Mouse (Mus musculus) lung, adult 2 months (tissue): ENCODE measurements around the gene Tk1. TPM values are rescaled to one million over a fixed set of nuclear protein-coding genes. Genes with fewer than 3 reads are reported as not detected.

Experiments
- DNase-seq: peaks from one replicate; pipeline ENCODE4 v3.0.0; 2022
- H3K4me1 ChIP-seq: fragments of 200-500 bp; 2 replicates; pipeline ENCODE4 v1.6.1; 2011; ENCODE audit warnings: low read length; ENCODE audit not compliant: control insufficient read depth, insufficient read depth
- H3K4me3 ChIP-seq: fragments of 200-500 bp; replicated peaks from 2 replicates; pipeline ENCODE3; 2011; ENCODE audit warnings: low read depth, mild to moderate bottlenecking, control low read depth, low read length; ENCODE audit errors: extremely low read depth
- CTCF ChIP-seq: fragments of 200-500 bp; IDR thresholded peaks from 2 replicates; pipeline ENCODE4 v1.5.1; 2011; ENCODE audit warnings: mild to moderate bottlenecking, low read length, control low read depth; ENCODE audit not compliant: insufficient read depth
- POLR2A ChIP-seq: fragments of 200-500 bp; IDR thresholded peaks from 2 replicates; pipeline ENCODE4 v1.6.1; 2011; ENCODE audit warnings: low read depth, mild to moderate bottlenecking, control low read depth, low read length, borderline replicate concordance; ENCODE audit errors: extremely low read depth
- WGBS: fragments of 180-500 bp; shearing (Covaris S2); methylation state at CpG from one replicate; pipeline ENCODE4 v1.1.7; 2018; 5-methylcytosine and 5-hydroxymethylcytosine counted together
- polyA plus RNA-seq: library from polyadenylated mRNA; depleted of rRNA; stranded (reverse); fragments of >200 nt; gene quantifications from 2 replicates; pipeline ENCODE4 v1.2.3, GENCODE M21; 2012; rRNA removed

Gene Tk1
- polyA plus RNA-seq, 1 experiment: 11.5 TPM

DNA sequence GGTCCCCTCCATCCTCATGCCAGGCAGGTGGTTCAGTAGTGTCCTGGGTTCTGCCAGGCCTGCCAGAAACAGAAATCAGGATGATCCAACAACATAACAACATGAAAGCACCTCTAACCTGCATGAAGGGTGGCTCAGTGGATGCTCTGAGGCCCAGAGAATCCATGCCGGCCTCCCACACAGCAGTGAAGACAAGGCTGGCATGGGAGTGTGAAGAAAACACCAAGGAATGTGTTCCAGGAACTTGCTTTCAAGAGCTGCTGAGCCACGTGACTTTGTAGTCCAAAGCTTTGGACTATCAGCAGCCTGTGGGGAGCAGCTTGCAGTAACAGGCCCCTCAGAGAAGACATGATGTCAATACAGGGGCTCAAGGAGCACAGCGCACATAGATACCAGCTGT, 59.6 kb downstream of the Tk1 start:
- TF ChIP-seq POLR2A (no peak), CTCF (no peak)
- DNase-seq: no peak
- Histone ChIP-seq H3K4me3 (no peak overlapping the region), H3K4me1 (peaks cover 6% of the 10 kb centered on the region; the same call in 1 of the 2 replicates)
- 76% methylated on average over 3 of the region's 3 CpGs for WGBS

Other genes starting within 250 kb of the Tk1 start
- 21.3 and 22.4 TPM in 2 replicates for gene Tnrc6c, start 171.8 kb downstream of the Tk1 start, polyA plus RNA-seq
- 12.0 and 12.8 TPM in 2 replicates for gene Tmc8, start 44.0 kb downstream of the Tk1 start, polyA plus RNA-seq
- 55.7 and 56.0 TPM in 2 replicates for gene Tmc6, start 43.9 kb downstream of the Tk1 start, polyA plus RNA-seq
- gene 6030468B19Rik, start 28.4 kb downstream of the Tk1 start, polyA plus RNA-seq: 0.18 and 0.33 TPM in 2 replicates
- 0.06 TPM in 1 of 2 replicates, not detected in the other for gene Gm20708, start 16.4 kb downstream of the Tk1 start, polyA plus RNA-seq
- 180 and 191 TPM in 2 replicates for gene Syngr2, start 16.4 kb downstream of the Tk1 start, polyA plus RNA-seq
- gene Afmid, start 168 bp downstream of the Tk1 start, polyA plus RNA-seq: 4.3 and 6.0 TPM in 2 replicates
- 1.4 and 2.5 TPM in 2 replicates for gene Birc5, start 23.2 kb upstream of the Tk1 start, polyA plus RNA-seq
- not detected in 2 replicates for gene Tmem235, start 34.7 kb upstream of the Tk1 start, polyA plus RNA-seq
- 11.7 and 15.5 TPM in 2 replicates for gene Tha1, start 47.4 kb upstream of the Tk1 start, polyA plus RNA-seq
- 32.1 and 40.6 TPM in 2 replicates for gene Socs3, start 144.0 kb upstream of the Tk1 start, polyA plus RNA-seq
- gene Pgs1, start 160.2 kb upstream of the Tk1 start, polyA plus RNA-seq: 83.2 and 104 TPM in 2 replicates